Mouse (Mus musculus) heart, embryonic 10.5 days (tissue): ENCODE results near the gene Camta1. TPM values are rescaled to one million over a fixed set of nuclear protein-coding genes. Genes with fewer than 3 reads are reported as not detected.

Source experiments
- DNase-seq: peaks from one replicate; pipeline ENCODE4 v3.0.0-alpha.2; 2017; ENCODE audit warnings: low spot score
- H3K27ac ChIP-seq: fragments of 300-500 bp; sonication (generic); 2 replicates; pipeline ENCODE4 v1.5.1; 2016; ENCODE audit warnings: mild to moderate bottlenecking
- H3K27me3 ChIP-seq: fragments of 300-500 bp; sonication (generic); 2 replicates; pipeline ENCODE4 v1.6.1; 2016; ENCODE audit warnings: mild to moderate bottlenecking; ENCODE audit not compliant: poor library complexity, insufficient read depth, severe bottlenecking
- H3K36me3 ChIP-seq: fragments of 300-500 bp; sonication (generic); 2 replicates; pipeline ENCODE4 v1.6.1; 2016; ENCODE audit warnings: mild to moderate bottlenecking, moderate library complexity
- H3K4me1 ChIP-seq: fragments of 300-500 bp; sonication (generic); 2 replicates; pipeline ENCODE4 v1.6.1; 2016; ENCODE audit warnings: mild to moderate bottlenecking
- H3K4me3 ChIP-seq: fragments of 300-500 bp; sonication (generic); 2 replicates; pipeline ENCODE4 v1.5.1; 2016; ENCODE audit warnings: mild to moderate bottlenecking, moderate library complexity
- H3K9me3 ChIP-seq: fragments of 300-500 bp; sonication (generic); 2 replicates; pipeline ENCODE4 v1.6.1; 2016; ENCODE audit warnings: mild to moderate bottlenecking, moderate library complexity
- WGBS: fragments of 180-500 bp; shearing (Covaris S2); methylation state at CpG from one replicate; pipeline ENCODE4 v1.1.7; 2016; 5-methylcytosine and 5-hydroxymethylcytosine counted together
- polyA plus RNA-seq: library from polyadenylated mRNA; unstranded; fragments of >200 nt; fragmentation: Nextera tagmentation; extraction: Ambion mirVana; gene quantifications from 2 replicates; pipeline ENCODE4 v1.2.1, GENCODE M21; 2016

Gene Camta1
- polyA plus RNA-seq, 1 experiment from 2014 or later, result 115 TPM

DNA sequence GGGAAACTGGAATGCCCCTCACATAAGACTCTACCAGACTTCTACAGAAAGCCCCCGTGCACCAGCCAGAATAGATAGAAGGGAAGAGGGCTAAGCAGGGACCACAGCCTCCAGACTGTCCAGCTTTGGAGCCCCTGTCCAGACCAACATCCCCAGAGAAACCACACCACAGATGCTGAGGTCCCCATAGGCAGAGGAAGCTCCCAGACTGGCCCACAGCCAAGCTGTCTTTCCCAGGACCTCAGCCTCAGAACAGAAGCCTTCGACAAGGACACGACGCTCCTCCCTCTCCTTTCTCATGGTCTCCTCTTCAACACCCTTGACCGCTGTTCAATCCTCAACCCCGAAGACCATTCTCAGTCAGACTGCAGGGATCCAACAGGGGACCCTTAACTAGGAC lies 148.0 kb downstream of the Camta1 start:
- Histone ChIP-seq H3K36me3 (no peaks in the 10 kb centered on the region), H3K9me3 (no peaks in the 10 kb centered on the region), H3K27ac (no peak overlapping the region), H3K4me3 (no peak overlapping the region), H3K4me1 (peaks cover 42% of the 10 kb centered on the region), H3K27me3 (no peaks in the 10 kb centered on the region)
- no peak for DNase-seq
- WGBS, result 76% methylated on average over 6 of the region's 6 CpGs

GRCm38 (mm10) chr4:151711406-151711805 lies 150.3 kb downstream of the Camta1 start:
- DNase-seq, result no peak
- no peaks in the 10 kb centered on the region for H3K9me3 ChIP-seq
- peaks cover 25% of the 10 kb centered on the region for H3K4me1 ChIP-seq
- no peaks in the 10 kb centered on the region for H3K36me3 ChIP-seq
- no peaks in the 10 kb centered on the region for H3K27me3 ChIP-seq
- 80% methylated on average over 2 of the region's 2 CpGs for WGBS
- H3K4me3 ChIP-seq, result no peak overlapping the region
- no peak overlapping the region for H3K27ac ChIP-seq

- peaks cover 25% of the 10 kb centered on the region for H3K4me1 ChIP-seq
- no peaks in the 10 kb centered on the region for H3K36me3 ChIP-seq
- peak overlapping the region; percentile 75 for H3K27ac ChIP-seq
- no peaks in the 10 kb centered on the region for H3K9me3 ChIP-seq
- no peaks in the 10 kb centered on the region for H3K27me3 ChIP-seq
- no peak overlapping the region for H3K4me3 ChIP-seq
- DNase-seq, result no peak
- WGBS, result 11% methylated on average over 7 of the region's 7 CpGs
Observed at GRCm38 (mm10) chr4:151710522-151710921, 151.2 kb downstream of the Camta1 start.

- peaks cover 25% of the 10 kb centered on the region for H3K4me1 ChIP-seq
- no peak for DNase-seq
- no peaks in the 10 kb centered on the region for H3K9me3 ChIP-seq
- no peak overlapping the region for H3K27ac ChIP-seq
- WGBS, result 71% methylated on average over 8 of the region's 8 CpGs
- no peaks in the 10 kb centered on the region for H3K36me3 ChIP-seq
- no peaks in the 10 kb centered on the region for H3K27me3 ChIP-seq
- H3K4me3 ChIP-seq, result no peak overlapping the region
Observed at GRCm38 (mm10) chr4:151709269-151709668, 152.4 kb downstream of the Camta1 start.

DNA sequence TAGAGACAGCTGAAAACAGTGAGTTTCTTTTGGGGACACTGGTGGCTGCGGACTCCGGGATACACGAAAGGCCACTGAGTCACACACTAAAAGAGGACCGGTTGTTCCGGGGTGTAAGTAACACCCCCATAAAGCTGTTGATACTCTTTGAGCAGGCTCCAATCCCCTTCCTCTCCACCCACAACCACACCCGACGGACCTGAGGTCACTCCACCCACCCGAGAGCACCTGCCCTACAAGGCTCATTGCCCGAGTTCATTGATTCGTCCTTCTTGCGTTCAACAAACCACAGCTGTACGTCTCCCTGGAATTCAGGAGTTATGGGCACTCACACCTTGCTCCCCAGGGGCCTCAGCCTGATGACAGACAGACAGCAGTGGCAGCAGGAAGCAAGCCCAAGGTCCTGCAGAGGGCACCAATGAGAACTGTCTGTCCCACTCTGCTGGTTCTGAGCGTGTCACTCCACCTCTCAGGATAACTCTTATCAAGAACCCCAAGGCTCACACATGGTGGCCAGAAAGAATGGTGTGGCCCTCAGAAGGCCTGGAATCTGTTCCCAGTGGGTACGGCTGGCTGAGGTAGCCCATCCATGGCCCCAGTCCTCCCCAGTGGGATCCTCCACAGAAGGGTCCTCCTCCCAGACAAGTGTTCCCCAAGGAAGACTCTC lies 158.5 kb downstream of the Camta1 start:
- Histone ChIP-seq H3K36me3 (no peaks in the 10 kb centered on the region), H3K4me1 (peaks cover 16% of the 10 kb centered on the region), H3K27ac (0 out of 2 replicates have a peak overlapping the region, but pooled peaks have one; percentile 16), H3K9me3 (no peaks in the 10 kb centered on the region), H3K27me3 (0 out of 2 replicates have a peak, but pooled peaks cover 4% of the 10 kb centered on the region), H3K4me3 (no peak overlapping the region)
- WGBS, result 72% methylated on average over 14 of the region's 14 CpGs
- DNase-seq, result no peak

GRCm38 (mm10) chr4:151702463-151702862 lies 159.2 kb downstream of the Camta1 start:
- Histone ChIP-seq H3K9me3 (no peaks in the 10 kb centered on the region), H3K27me3 (0 out of 2 replicates have a peak, but pooled peaks cover 4% of the 10 kb centered on the region), H3K4me1 (peaks cover 16% of the 10 kb centered on the region), H3K27ac (no peak overlapping the region), H3K36me3 (no peaks in the 10 kb centered on the region), H3K4me3 (no peak overlapping the region)
- no peak for DNase-seq
- 66% methylated on average over 11 of the region's 11 CpGs for WGBS

DNA sequence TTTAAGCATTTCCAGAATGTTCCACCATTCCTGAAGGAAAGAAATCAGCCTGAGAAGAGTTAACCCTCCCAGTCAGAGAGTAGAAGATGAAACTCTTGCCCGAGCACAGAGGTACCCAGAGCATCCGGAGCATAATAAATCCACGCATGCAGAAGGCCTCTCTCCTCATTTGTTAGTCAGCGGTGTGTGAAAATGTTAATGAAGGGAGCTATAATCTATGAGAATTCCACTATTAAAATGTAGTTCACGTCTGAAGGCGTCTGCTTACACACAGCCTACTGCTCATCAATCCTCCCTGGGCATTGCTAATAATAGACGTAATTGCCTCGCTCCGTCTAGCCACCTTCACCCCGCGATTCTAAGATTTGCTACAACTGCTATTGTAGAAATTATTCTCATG lies 165.7 kb downstream of the Camta1 start:
- no peaks in the 10 kb centered on the region for H3K36me3 ChIP-seq
- no peaks in the 10 kb centered on the region for H3K9me3 ChIP-seq
- H3K27me3 ChIP-seq, result 0 out of 2 replicates have a peak, but pooled peaks cover 3% of the 10 kb centered on the region
- no peaks in the 10 kb centered on the region for H3K4me1 ChIP-seq
- no peak for DNase-seq
- 85% methylated on average over 11 of the region's 11 CpGs for WGBS
- no peak overlapping the region for H3K27ac ChIP-seq
- H3K4me3 ChIP-seq, result no peak overlapping the region

- no peaks in the 10 kb centered on the region for H3K36me3 ChIP-seq
- no peaks in the 10 kb centered on the region for H3K9me3 ChIP-seq
- 88% methylated on average over 7 of the region's 7 CpGs for WGBS
- no peaks in the 10 kb centered on the region for H3K27me3 ChIP-seq
- DNase-seq, result no peak
- no peaks in the 10 kb centered on the region for H3K4me1 ChIP-seq
- H3K27ac ChIP-seq, result no peak overlapping the region
- no peak overlapping the region for H3K4me3 ChIP-seq
Observed at GRCm38 (mm10) chr4:151694531-151694930, 167.1 kb downstream of the Camta1 start.

- no peak overlapping the region for H3K4me3 ChIP-seq
- no peaks in the 10 kb centered on the region for H3K9me3 ChIP-seq
- H3K27me3 ChIP-seq, result no peaks in the 10 kb centered on the region
- DNase-seq, result no peak
- WGBS, result 85% methylated on average over 3 of the region's 3 CpGs
- H3K36me3 ChIP-seq, result no peaks in the 10 kb centered on the region
- no peaks in the 10 kb centered on the region for H3K4me1 ChIP-seq
- no peak overlapping the region for H3K27ac ChIP-seq
Observed at GRCm38 (mm10) chr4:151694047-151694446, 167.6 kb downstream of the Camta1 start.

DNA sequence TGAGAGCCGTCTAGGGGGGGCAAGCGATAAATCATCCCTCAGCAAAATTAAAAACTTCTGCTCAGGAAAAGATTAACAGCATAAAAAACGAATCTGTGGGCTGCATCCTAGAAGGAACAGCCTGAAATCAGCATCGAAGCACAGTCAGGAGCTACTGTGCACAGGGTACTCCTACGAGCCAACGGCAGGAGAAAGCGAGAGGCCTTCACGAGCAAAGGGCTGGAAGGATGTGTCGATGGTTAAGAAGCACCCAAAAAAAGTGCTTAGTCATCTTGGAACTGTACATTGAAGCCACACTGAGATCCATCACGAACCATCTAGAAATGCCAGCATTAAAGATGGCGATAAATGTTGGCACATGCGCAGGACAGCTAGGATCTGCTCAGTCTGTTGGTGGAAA lies 171.6 kb downstream of the Camta1 start:
- Histone ChIP-seq H3K9me3 (no peaks in the 10 kb centered on the region), H3K4me3 (no peak overlapping the region), H3K4me1 (no peaks in the 10 kb centered on the region), H3K27me3 (no peaks in the 10 kb centered on the region), H3K27ac (no peak overlapping the region), H3K36me3 (no peaks in the 10 kb centered on the region)
- DNase-seq, result no peak
- WGBS, result 87% methylated on average over 12 of the region's 12 CpGs

DNA sequence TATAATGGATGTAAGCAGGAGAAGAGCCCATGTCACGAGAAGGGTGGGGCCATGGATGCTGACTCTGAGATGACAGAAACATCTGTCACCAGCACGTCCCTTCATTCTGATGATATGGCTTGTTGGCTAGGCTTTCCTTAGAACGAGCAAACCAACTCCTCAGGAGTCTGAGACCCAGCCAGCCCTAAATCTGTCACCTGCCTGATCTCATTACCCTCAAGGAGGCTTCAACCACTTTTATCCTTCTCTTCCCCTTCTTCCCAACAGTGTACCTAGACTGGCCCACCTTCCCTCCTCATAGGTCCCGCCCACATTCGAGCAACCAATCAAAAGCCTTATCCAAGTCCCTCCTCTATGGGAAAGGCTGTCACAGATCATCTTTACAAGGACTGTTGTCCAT lies 173.5 kb downstream of the Camta1 start:
- Histone ChIP-seq H3K27ac (no peak overlapping the region), H3K4me3 (no peak overlapping the region), H3K27me3 (no peaks in the 10 kb centered on the region), H3K4me1 (no peaks in the 10 kb centered on the region), H3K9me3 (no peaks in the 10 kb centered on the region), H3K36me3 (no peaks in the 10 kb centered on the region)
- 79% methylated on average over 5 of the region's 5 CpGs for WGBS
- DNase-seq, result no peak

DNA sequence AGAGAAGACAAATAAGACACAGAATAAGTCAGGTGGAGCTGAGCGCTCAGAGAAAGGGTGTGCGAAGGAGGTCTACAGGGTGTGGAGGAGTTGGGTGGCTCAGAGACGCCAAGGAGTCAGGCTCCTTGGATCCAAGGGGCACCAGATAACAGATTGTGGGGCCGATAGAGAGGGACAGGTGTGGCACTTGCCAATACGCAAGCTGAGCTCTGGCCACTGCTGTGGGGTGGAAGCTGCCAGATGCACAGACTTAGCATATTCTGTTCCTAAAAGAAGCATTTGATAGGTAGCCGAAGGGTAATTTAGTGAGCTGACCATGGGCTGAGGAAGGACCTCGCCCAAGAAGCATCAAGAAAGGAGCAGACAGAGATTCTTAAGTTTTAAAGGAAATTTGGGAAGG lies 177.1 kb downstream of the Camta1 start:
- Histone ChIP-seq H3K27ac (no peak overlapping the region), H3K27me3 (no peaks in the 10 kb centered on the region), H3K4me3 (no peak overlapping the region), H3K9me3 (no peaks in the 10 kb centered on the region), H3K4me1 (no peaks in the 10 kb centered on the region), H3K36me3 (no peaks in the 10 kb centered on the region)
- DNase-seq, result no peak
- 83% methylated on average over 7 of the region's 7 CpGs for WGBS

- H3K9me3 ChIP-seq, result 0 out of 2 replicates have a peak, but pooled peaks cover 5% of the 10 kb centered on the region
- no peak overlapping the region for H3K27ac ChIP-seq
- H3K36me3 ChIP-seq, result no peaks in the 10 kb centered on the region
- no peak for DNase-seq
- 76% methylated on average over 12 of the region's 12 CpGs for WGBS
- no peak overlapping the region for H3K4me3 ChIP-seq
- H3K27me3 ChIP-seq, result no peaks in the 10 kb centered on the region
- no peaks in the 10 kb centered on the region for H3K4me1 ChIP-seq
Observed at GRCm38 (mm10) chr4:151682831-151683488, 178.7 kb downstream of the Camta1 start.
